Mouse (Mus musculus): ENCODE measurements around the gene Wdr91.

Gene Wdr91

DNA sequence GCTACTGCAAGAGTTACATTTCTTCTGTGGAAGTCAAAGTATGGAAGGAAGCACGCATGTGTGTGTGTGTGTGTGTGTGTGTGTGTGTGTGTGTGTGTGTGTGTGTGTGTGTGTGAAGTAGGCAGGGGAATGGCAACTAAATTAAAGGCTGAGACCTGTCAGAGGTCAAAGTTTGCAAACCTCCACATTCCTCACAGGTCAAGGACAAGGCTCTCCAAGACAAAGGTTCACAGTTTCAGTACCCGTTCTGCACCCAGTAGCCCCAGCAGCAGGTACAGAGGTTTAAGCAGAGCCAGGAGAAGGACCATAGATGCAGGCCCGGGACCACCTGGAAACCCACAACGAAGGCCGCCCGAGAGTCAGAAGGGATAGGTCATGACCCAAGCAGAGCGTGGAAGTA is 8.5 kb upstream of the Wdr91 start:
- no peak for DNase-seq (ENCODE audit: low read depth, low spot score)

DNA sequence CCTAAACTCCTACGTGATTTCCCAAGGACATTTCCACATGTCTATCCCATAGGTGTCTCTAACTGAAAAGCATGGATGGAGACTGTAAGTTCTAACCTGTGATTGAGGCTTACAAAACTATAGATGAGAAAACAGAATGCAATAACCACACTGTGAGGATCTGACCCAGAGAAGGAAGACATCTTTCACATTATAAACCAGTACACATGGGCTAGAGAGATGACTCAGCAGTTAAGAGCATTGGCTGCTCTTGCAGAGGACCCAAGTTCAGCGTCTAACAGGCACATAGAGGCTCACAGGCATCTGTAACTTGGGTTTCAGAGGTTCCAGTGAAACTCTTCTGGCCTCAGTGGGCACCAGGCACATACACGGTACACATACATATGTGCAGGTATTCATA is 3.8 kb upstream of the Wdr91 start:
- DNase-seq (ENCODE audit: low read depth, low spot score), result no peak

DNA sequence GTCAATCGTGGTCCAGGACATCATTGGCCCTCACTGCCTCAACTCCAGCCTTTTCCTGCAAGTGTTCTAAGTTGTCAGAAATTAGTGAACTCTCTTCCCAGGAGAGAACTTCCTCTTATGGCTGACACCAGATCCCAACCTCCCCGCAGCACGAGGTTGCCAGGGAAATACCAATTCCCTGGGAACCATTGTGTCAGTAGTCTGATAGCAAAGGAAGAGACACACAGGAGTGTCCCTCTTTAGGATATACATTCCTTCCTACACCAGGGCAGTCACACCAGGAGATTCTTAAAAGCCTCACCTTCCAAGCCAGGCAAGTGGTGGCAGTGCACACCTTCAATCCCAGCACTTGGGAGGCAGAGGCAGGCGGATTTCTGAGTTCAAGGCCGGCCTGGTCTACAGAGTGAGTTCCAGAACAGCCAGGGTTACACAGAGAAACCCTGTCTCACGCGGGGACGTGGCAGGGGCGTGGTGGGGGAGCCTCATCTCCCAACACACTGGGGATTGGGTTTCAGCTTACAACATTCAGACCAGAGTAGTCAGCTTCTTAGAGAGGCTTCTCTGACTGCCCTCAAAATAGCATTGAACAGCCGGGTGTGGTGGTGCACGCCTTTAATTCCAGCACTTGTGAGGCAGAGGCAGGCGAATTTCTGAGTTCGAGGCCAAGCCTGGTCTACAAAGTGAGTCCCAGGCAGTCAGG is 2.8 kb upstream of the Wdr91 start:
- DNase-seq (ENCODE audit: low read depth, low spot score), result no peak

DNA sequence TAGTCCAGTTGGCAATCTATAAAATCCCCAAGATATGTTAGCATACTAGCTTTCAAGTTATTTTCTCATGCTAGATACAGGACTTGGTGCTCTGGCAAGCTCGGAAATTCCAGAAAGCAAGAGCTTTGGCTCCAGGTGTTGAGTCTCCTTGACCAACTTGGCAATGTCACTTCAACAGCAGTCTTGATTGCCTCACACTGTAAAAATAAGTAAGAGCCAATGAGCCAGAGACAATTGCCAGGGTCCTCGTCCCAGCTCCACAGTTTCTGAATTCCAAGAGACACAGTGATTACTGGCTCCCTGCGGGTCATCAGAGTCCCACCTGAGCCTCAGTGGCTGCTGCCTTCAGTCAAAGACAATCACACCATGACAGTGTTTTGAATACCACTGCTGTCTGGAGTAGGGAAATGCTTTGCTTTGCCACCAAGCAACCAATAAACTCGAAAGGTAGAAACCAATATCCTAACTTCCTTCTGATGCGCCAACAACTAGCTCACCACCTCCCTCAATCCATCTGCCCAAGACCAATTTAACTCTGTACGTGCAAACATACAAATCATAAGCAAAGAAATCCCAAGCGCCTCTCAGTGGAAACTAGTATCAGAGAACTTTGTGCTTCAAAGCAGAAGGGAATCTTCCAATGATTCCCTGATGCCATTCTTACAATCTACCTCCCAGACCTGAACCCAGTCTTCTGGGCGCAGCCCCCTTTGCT is 888 bp downstream of the Wdr91 start:
- DNase-seq (ENCODE audit: low read depth, low spot score), result no peak

DNA sequence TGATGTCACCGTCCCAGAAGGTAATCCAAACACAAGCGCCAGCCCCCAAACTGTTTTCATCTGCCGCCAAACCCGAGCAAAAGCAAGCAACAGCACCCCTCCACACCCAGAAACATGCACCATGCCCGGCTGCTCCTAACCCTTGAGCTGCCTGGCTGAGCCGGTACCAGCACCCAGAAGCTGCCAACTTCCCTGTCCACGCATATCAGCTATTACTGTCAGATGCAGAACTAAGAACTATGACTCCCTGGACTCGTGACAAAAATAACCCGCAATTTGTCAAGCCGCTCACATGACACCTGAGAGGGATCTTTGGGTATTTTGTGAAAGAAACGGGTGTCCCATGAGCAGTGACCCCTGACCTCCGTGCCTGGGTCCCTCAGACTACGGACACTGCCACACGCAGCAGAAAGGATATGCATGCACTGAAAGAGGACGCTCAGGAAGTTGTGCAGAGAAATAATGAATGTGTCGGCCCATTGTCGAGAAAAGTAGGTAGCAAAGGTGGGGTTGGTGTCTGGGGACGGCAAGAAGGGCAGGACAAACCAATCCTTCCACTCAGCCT is 2.9 kb downstream of the Wdr91 start:
- no peak for DNase-seq (ENCODE audit: low read depth, low spot score)

DNA sequence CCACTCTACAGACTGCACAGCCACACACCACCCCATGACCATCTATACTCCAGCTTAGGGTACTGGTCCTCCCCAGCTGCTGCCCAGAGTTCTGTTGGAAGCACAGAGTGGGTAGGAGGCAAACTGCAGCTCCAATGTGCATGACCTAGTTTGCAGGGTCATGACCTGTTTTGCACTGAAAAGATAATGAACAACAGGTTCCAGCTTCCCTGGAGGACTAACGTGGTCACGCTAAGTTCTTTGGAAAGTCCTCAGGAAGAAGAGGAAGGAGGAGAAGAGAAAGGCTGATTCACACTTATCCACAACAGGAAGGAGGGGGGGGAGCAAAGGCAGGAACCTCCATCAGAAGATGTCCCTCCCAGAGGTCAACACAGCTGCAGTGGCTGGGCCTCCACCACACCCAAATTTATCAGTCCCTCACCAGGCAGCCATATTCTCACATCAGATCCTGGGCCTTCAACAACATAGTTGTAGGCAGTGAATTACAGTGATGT is 3.5 kb downstream of the Wdr91 start:
- no peak for DNase-seq (ENCODE audit: low read depth, low spot score)

DNA sequence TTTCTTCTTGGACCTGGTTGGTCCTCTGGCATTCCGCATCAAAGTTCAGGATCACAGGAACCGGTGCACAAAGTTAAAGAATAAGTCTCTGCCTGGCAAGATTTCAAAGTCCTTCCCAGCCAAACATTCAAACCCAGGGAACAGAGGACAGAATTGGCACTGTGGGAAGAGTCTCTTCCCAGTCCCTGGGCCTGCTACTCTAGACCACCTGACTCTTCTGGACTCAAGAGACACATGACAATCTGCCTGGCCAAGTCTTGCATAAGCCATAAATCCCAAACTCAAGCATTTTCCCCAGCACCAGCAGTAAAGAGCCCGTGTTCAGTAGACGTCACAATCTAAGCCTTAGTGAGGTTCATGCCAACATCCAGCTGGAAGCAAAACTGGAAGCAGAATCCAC is 4.0 kb downstream of the Wdr91 start:
- DNase-seq (ENCODE audit: low read depth, low spot score), result no peak

DNA sequence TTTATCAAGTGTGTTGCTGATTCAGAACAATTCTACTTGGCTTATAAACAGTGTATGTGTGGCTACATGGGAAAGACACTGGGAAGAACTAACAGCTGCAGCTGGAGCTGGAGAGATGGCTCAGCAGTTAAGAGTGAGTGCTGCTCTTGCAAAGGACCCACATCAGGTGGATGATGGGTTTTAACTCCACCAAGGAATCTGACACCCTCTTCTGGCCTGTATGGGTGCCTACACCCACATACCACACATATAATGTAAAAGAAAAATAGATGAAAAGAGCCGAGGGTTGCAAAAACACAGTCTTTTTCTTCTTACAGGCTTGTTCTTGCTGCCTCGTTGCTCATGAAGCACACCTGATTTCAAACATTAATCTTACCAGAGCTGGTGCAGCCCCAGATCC is 4.6 kb downstream of the Wdr91 start:
- DNase-seq (ENCODE audit: low read depth, low spot score), result no peak

DNA sequence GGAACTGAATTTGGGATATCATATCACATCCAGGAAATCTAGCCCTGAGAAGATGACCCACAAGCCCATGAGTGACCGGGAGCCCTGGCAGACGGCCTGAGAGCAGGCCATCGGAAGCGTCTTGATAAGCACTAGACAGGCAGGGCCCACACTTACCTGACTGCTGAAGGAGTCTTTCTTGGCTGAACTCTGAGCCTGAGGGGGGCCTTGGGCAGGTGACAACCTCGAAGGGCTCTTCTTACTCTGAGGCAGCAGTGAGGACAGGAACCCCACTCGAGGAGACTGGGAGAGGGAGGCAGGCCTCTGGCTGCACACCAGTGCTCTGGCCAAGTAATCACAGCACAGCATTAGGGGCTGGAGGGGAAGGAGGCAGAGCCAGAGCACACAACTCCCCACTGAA is 6.3 kb downstream of the Wdr91 start:
- DNase-seq (ENCODE audit: low read depth, low spot score), result no peak

DNA sequence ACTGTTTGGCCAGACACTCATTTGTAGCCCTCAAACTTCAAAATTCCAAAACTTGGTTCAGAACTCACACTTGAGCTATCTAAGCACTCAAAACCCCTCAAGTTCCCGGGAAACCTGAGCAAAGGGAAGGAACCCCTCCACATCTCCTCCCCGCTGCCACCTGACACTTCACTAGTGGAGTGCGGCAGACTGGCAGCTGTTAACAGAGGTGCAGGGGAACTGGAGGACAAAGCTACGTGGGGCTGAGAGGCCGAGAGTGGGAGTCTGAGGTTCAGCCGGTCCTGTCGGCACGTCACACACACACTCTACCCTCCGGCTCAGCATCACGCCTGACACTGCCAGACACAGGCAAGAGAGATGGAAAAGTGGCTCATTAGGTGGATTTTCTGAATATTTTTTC is 6.8 kb downstream of the Wdr91 start:
- no peak for DNase-seq (ENCODE audit: low read depth, low spot score)

DNA sequence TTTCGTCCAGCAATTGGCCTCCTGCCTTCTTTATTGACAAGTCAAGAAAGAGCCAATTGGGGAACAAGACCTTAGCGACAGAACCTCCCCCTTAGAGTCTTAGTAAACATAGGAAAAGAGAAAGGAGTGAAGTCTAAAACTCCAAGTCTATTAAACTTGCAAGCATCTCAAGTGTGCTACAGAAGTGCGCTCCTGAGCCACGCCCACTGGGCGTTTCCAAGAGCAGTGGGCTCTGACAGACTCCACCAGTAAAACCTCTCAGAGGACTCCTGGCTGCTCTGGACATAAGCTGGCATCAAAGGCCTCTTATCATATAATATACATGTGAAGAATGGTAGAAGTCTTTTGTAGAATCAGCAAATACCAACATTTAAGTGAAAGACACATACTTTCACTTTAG is 7.2 kb downstream of the Wdr91 start:
- no peak for DNase-seq (ENCODE audit: low read depth, low spot score)

DNA sequence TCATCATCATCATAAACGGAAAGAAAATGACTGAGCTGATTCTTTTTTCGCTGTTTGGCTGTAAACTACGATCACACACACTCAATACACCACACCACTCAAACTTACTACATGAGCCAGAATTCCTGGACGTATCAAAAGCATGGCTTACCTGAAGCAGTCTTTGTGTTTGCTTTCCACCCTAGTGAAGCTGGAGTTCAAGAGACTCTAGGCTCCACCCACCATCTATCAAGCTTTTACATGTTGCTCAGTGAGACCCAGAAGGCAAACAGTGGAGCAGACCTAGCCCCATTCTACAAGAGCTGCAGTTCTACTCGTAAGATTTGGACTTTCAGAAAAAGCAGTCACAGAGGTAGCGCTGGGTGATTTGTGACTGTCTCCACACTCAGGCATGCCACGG is 8.1 kb downstream of the Wdr91 start:
- DNase-seq (ENCODE audit: low read depth, low spot score), result peak; percentile 19

DNA sequence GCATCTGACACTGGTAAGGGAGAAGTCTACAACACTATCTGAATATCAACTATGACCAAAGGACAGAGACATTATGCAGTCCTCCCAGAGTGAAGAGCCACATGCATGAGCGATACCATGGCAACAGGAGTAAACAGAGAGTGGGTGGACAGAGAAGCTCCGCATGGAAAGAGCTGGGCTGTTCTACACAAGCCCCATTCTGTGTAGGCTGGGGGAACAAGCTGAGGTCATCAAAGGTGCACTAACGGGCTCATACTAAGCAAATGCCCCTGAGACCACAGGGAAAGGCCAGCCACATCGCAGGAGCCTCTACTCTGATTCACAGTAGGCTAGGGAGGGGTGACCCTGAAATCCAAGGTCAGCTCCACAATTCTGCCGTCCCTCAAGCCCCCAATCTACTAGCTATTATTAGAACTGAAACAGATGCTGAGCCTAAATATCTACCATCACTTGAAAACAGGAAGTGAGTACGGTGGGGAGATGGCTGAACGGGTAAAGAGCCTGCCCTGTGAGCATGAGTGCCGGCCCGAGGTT is 8.7 kb downstream of the Wdr91 start:
- DNase-seq (ENCODE audit: low read depth, low spot score), result peak; percentile 58

DNA sequence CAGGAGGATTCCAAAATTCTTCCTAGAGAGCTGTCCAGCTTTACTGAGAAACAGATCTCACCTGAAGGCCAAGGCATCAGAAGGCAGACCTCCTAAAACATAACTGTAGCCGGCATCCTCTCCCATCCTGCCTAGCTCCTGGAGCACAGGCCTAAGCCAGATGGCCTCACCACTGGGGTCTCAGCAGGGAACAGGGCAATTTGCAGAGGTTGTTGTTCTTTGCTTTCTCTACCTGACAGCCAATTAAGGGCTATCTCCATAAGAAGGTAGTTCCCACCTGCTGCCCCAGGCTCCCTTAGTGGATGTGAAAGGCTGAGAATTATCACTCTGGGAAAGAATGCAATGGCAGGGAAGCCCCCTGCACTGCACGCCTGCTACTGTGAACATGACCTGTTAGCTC is 9.7 kb downstream of the Wdr91 start:
- DNase-seq (ENCODE audit: low read depth, low spot score), result no peak

DNA sequence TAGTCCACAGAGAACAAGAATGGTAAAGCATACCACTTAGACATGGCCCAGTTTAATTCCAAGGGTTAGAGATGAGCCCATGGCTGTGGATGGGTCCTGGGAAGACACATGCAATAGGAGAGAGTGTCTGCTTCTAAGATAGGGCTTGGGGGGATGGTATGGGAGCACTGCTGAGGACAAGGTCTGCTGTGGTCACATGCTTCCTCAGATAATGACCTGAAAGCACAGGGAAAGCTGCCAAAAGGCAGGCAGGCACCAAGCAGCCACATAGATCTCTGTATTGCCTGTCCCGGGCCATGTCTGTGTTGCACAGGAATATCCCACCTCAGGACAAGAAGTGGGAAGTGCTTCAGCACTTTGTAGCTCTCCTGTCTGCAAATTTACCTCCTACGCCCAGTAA is 11.5 kb downstream of the Wdr91 start:
- DNase-seq (ENCODE audit: low read depth, low spot score), result no peak

DNA sequence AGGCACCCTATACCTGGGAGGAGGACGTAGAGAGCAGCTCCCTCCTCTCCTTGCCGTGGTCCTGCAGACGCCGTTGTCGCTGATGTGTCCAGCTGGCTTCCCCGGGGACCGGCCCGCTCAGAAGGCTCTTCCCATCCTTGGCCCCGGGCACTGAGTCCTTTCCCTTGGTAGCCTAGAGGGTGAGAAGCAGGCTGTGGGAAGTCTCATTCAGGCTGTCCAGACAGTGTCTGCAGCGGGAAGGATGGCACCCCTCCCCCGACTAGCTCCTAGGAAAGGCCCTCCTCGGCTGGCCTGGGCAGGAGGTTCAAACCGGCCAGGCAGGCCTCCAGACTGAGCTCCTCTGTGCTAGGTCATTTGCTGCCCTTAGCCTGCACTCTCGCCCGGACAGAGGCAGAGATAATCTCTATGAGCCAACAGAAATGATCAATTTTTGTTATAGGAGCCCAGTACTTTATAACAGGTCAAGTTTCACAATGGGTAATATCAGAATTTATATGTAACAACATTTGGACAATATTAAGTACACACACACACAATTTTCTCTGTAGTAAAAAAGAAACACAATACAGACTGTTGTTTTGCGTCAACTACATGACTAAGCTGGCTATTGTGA is 14.4 kb downstream of the Wdr91 start:
- DNase-seq (ENCODE audit: low read depth, low spot score), result no peak

DNA sequence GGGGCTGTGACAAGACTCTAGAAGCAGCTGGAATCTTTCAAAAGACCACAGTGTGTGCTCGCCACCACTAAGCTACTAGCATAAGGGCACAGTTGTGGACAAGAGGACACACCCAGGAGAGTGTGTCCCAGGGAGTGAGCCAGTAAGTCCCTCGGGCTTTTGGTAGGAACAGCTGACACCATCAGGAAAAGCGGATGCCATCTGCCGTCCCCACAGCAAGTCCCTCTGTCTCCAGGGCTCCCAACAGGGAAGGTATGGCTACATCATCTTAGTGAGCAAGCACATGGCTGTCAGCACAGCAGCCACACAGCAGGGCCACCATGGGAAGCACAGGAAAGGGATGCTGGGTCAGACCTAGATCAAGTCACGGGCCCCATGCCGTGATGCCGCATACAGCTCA is 15.1 kb downstream of the Wdr91 start:
- no peak for DNase-seq (ENCODE audit: low read depth, low spot score)

DNA sequence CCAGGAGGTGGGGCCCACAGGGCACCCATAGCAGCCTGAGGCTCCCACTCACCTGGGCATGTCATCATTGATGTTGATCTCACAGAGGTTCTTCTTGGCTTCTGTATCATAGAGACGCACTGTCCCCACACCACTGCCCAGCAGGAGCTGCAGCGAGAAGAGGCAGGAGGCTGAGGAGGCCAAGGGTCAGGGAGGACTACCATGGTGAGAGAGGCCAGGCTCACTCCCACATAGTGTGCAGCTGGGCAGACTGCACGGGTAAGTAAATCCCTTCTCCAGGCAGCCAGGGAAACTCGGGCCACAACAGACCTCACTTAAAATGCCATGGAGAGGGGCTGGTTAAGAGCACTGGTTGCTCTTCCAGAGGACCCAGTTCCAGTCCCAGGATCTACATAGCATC is 21.5 kb downstream of the Wdr91 start:
- DNase-seq (ENCODE audit: low read depth, low spot score), result no peak

DNA sequence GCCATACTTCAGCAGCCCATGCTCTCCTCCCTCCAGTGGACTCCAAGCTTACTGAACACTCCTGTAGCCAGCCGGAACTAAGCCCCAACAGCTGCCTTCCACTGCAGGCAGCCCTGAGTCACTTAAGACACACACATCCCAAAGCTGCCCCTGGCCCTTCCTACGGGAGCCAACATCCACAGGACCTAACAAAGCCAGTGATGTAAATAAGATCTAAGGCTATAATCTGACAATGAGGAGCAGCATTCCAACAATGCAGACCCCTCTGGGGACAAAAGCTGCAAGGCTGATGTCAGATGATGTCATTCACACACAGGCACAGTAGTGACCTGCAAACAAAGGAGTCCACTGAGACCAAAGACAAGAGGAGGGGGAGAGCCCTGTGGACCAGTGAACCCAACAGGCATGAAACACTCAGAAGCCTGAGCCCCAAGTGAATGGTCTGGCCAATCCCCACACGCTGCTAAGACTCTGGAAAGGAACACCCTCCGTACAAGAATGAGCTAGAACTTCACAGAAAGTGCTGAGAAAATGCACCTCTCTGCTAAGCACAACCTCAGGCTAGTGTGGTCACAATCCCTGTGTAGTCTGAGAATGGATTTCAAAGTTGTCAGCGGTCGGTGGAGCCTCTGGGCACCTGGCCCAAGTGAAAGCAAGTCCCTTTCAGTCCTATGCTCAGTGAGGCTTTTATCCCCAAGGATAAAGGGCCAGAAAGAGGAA is 23.4 kb downstream of the Wdr91 start:
- no peak for DNase-seq (ENCODE audit: low read depth, low spot score)

DNA sequence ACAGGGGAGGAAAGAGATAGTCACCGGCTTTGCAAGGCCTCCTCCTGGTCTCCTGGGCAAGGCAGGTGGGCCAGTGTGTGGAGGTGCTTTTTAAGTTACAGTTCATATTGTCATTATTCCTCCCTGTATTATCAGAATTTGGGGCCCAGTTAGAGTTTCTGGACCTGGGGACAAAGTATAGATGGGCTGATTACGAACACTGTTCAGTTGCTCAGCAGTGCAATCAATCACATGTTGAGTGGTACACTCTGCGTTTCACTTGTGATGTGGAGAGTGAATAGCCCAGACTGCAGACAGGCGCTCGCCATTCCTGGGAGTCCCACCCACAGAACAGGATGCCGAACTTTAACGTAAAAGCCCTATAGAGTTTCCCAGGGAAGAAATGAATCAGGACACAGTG is 26.0 kb downstream of the Wdr91 start:
- DNase-seq (ENCODE audit: low read depth, low spot score), result no peak

DNA sequence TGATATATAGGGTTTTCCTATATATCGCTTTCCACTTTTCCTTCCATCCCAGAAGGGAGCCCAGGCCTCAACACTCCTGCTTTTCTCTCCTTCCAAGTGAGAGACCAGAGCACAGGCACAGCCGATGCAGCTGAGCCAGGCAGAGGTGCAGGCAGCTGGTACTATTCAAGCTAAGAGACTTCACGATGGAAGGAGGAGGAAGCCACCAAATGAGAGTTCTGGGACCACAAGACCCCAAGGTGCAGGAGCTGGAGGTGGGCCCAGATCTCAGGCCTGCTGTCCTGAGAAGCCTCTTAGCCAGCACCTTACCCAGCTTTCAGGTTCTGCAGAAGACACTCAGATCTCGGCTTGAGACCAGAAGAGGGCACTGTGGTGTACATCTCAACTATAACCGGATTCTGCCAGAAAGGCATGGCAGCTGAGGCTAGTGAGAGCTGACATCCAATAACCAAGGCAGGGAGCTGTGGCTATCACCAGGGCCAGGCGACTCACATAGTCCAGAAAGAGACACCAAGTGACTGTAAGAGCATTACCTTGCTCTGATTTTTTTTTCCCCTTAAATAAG is 30.7 kb downstream of the Wdr91 start:
- DNase-seq (ENCODE audit: low read depth, low spot score), result peak; percentile 74

Data from CD4-positive, CD25-positive, alpha-beta regulatory T cell, adult 2 months (primary cell).